Mouse (Mus musculus) kidney, adult 18-20 months (tissue): ENCODE results near the gene Rsrp1.
"Not testable (repeated sequence)": the region's sequence is repeated elsewhere in the genome, so short reads cannot be mapped to it uniquely, and the experiment has no call there.

Source experiments
- DNase-seq: peaks from one replicate; pipeline ENCODE4 v3.0.0; 2021

The Rsrp1 gene

DNA sequence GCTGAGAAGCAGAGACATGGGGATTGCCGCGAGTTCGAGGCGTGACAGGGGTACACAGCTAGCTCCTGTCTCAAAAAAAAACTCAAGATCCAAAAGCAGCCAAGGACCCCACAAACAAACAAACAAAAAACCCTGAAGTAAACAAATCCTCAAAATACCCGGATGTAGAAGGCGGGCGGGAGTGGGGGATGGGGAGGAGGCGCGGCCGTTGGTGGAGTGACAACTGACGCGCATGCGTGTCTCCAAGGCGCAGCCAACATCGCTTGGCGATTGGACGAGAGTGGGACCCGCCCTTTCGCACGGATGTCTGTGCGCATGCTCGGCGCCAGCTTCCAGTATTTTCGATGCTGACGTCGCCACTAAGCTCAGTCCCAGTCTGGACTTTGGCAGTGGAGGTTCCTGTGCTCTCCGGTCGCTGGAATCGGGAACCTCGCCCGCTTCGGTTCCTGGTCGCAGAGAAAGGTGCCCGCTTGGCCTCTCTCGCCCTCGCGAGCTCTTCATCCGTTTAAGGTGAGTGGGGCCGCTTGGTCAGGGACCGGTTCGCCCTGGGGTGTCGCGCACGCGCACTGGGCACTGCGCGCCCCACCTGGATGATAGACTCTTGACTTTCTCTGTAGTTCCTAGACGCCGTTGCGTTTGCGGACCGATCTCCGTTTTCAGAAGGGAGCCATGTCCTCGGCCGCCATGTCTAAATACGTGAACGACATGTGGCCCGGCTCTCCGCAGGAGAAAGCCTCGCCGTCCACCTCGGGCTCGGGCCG lies at the start of gene Rsrp1:
Gene Rsrp1, plus strand, starts transcription at position 335 of the 761 bp plus-strand sequence.
- DNase-seq: peak; percentile 97

DNA sequence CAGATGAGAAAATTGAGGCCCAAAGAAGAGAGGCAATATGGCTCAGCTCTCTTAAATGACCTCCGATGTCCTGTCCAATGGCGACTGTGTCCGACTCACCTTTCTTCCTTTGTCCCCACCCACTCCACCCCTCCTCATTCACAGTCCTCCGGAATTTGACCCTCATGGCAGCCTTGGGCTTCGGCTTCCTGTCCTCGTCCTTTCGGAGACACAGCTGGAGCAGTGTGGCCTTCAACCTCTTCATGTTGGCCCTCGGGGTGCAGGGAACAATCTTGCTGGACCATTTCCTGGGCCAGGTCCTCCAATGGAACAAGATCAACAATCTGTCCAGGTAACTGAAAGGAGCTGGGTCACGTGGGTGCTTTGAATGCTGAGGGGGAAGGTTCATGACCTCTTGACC lies 47.2 kb upstream of the Rsrp1 start:
- no peak for DNase-seq

DNA sequence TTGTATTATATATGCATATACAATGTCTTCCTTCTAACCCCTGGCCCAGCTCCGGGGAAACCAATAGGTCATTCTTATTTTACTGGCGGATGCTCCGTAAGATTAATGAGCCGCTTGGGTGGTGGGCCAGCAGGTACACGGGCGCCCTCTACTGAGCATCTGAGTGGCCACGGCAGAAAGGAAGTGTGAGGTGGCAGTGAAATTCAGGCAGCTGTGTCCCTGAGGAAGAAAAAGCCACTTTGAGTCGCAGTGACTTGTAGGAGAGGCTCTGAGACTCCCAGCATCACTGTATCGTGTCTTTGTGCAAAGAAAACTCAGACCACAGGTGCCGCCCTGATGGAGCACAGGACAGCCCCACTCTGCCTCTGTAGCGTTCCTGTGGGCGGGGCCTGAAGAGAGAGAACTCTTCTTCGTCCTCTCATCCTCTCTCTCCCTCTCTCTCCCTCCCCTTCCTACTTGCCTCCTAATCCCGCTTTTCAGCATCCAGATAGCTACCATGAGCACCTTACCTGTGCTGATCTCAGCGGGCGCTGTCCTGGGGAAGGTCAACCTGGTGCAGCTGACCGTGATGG lies 43.9 kb upstream of the Rsrp1 start:
- peak; percentile 80 for DNase-seq

DNA sequence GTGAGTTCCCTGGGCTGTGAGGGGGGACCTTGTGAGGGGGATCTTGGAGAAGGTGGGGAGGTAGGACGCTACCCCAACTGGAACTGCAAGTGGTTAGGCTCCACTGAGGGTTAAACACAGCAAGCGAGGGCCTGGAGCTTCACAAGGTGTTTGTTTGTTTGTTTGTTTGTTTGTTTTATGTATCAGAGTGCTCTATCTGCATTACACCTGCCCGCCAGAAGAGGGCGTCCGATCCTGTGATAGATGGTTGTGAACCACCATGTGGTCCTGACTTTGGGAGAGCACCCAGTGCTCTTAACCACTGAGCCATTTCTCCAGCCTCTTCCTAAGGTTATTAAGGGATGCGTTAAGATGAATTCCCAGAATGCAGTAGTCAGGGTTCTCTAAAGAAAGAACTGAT lies 43.4 kb upstream of the Rsrp1 start:
- DNase-seq: peak; percentile 19

DNA sequence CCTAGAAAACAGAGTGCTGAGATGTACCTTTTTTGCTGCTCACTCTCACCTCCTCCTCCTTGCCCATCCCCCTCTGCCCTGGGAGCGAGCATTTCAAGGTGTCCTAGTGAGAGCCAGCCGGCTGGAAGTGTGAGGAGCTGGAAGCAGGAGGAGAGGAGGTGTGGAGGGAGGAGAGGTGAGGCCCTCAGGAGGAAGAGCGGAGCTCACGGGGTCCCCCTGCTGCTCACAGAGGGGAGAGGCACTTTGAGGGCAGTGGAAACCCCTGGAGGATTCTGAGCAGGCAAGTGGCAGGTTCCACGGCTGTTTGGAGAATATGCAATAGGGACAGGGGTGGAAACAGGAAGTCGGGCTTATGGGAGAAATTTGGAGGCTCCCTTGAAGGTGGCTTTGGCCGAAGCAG lies 40.1 kb upstream of the Rsrp1 start:
- DNase-seq: peak; percentile 49

DNA sequence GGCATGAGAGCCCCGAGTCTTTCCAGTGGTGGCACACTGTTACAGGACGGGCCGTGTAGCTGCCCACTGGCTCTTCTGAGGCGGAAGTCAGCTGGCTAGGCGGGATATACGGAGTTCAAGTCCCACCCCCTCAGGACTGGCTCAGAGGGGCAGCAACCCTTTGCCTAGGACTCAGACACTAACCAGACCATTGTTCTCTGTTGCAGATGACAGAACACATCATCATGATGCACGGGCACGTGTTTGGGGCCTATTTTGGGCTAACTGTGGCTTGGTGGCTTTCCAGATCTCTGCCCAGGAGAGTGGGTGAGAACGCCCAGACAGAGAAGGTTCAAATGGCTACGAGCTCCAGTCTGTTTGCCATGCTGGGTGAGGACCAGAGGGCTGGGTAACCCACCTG lies 39.6 kb upstream of the Rsrp1 start:
- no peak for DNase-seq

DNA sequence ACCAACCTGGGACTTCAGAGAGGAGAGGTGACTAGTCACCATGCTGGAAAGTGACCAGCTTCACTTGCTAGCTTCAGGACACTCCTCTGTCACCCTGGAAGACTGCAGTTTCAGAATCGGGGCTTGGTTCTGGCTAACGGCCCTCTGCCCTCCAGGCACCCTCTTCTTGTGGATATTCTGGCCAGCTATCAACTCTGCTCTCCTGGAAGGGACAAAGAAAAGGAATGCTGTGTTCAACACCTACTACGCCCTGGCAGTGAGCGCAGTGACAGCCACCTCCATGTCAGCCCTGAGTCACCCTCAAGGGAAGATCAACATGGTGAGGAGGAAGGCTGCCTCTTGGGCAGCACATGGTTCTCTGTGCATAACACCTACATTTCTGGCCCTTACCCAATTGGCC lies 39.0 kb upstream of the Rsrp1 start:
- no peak for DNase-seq

DNA sequence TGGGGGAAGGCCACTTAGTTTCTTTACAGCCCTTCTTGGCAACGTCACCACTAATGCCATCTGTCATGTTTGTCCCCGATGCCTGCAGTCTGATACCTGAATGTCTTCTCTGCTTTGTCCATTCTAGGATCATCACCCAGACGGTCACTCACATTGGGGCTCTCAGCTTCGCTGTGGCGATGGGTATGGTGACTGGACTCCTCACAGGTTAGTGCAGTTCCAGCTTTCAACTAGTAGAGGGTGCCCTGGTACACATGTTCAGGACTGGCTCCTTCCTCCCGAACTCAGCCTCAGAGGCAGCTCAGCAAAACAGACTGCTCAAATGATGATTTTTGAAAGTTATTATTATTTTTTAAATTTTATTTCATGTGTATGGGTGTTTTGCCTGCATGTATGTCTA lies 31.3 kb upstream of the Rsrp1 start:
- DNase-seq: peak; percentile 63

DNA sequence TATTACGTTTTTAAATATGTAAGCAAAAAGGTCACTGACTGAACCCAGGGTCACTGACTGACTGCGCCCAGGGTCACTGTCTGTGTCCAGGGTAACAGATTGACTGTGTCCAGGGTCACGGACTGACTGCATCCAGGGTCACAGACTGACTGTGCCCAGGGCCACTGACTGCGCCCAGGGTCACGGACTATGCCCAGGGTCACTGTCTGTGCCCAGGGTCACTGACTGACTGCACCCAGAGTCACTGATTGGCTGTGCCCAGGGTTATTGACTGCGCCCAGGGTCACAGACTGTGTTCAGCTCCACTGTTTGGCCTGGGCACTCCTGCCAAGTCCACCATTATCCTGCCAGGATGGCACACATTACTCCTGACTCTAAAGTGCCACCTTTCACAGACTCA lies 26.1 kb upstream of the Rsrp1 start:
- no peak for DNase-seq

DNA sequence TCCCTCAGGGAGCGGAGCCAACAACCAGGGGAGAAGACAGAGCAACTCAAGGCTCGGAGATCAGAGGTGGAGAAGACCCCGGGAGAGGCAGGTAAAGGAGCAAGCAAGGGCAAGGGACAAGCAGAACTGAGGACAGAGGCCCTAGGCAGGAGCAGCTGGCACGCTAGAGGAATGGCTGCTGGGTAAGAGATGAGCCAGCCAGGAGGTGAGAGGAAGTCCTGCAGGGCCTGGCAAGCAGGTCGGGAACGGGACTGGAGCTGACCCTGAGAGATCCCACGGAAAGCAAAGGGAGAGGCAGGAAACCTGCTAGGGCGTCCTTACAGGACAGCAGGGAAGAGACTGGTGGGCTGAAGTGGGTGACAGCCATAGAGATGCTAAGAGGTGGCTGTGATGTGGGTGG lies 22.3 kb upstream of the Rsrp1 start:
- DNase-seq: no peak

DNA sequence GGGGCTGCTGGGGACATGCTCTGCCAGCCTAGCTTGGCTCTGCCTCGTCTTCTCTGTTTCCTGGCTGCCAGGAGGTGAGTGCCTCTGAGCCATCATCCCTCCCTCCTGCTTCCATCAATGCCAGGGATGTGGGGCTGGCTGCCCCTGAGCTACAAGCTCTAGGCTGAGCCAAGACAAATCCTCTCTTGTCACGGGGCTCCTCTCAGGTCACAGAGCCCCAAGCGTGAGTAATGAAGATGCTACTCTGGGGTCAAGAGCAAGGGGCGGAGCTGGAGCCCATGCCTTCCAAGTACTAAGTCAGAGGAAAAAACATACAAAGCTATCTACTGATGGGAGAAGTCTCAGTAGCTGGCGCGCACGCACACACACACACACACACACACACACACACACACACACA lies 20.3 kb upstream of the Rsrp1 start:
- DNase-seq: no peak

DNA sequence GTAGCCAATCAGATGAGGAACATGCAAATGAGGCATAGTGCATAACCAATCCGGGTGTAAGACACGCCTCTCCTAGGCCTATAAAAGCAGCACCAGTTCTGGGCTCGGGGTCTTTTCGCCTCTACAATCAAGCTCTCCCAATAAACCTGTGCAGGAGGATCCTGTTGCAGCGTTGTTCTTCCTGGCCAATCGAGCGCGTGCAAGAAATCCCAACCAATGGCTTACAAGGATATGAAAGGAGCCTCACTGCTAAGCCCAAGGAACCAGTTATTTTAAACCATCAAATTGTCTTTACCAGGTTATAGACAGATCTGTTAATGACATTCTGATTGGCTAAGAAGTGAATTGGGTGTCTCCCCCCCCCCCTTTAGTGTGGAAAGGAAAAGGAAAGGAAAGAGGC lies 12.0 kb upstream of the Rsrp1 start:
- DNase-seq: not testable (repeated sequence)

DNA sequence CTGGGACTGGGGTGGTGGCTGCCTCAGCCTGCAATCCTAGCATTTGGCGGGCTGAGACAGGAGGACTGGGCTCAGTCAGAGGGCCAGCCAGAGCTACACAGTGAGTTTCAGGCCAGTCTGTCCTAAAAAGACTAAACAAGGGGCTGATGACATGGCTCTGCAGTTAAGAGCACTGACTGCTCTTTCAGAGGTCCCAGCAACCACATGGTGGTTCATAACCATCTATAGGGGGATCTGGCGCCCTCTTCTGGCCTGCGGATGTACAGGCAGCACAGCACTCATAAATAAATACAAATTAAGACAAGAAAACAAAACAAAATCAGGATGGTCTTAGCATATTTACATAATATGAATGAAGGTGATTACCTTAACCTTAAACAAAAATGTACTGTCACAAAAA lies 10.0 kb upstream of the Rsrp1 start:
- DNase-seq: peak; percentile 73

DNA sequence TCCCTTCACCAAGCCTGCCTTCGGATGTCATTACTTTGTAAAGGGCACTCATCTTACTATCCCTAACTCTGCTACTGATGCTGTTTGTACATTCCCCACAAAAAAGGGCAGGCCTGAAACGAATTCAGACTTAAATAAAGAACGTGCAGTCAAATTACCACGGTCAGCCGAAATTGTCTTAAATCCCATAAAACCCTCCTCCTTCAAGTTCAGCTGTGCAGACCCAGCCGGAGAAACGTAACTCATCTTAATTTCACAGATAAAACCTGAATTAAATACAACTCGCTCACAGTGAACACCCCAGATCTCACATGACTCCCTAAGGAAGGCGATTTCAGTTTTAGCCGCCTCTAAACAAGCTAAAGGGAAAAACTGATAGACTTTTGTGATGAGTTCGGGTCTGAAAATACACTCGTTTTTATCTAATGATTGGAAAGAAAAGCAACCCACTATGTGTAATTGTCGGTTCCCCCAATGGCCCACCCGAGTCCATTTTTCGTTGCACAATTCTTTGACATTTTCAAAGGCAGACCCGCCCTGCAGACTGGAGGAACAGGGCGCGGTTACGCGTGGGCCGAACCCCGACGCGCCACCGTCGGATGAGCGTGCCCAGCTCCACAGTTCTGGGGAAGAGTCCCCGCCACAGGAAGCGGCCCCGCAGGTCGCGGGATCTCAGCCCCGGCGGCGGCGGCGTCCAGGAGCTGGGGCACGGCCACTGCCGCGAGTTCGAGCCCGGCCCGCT lies 9.1 kb upstream of the Rsrp1 start:
- no peak for DNase-seq

DNA sequence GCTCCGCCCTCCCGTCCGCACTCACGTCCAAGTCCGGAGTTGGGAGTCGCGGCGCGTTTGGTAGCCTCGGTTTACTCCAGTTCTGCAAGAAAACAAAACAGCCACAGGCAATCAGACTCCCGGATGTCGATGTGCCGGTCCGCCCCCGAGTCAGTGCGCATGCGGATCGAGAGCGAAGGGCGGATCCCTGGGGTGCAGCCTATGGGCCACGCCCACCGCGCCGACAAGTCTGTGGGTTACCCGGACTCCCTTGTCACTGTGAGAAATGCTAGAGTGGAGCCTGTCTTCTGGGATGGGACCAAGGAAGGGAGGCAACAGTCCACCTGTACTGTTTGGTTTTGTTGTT lies 8.6 kb upstream of the Rsrp1 start, which contains the start of gene Tmem50a:
Gene Tmem50a, minus strand, starts transcription at position 161 of the 346 bp plus-strand sequence.
- DNase-seq: peak; percentile 93

DNA sequence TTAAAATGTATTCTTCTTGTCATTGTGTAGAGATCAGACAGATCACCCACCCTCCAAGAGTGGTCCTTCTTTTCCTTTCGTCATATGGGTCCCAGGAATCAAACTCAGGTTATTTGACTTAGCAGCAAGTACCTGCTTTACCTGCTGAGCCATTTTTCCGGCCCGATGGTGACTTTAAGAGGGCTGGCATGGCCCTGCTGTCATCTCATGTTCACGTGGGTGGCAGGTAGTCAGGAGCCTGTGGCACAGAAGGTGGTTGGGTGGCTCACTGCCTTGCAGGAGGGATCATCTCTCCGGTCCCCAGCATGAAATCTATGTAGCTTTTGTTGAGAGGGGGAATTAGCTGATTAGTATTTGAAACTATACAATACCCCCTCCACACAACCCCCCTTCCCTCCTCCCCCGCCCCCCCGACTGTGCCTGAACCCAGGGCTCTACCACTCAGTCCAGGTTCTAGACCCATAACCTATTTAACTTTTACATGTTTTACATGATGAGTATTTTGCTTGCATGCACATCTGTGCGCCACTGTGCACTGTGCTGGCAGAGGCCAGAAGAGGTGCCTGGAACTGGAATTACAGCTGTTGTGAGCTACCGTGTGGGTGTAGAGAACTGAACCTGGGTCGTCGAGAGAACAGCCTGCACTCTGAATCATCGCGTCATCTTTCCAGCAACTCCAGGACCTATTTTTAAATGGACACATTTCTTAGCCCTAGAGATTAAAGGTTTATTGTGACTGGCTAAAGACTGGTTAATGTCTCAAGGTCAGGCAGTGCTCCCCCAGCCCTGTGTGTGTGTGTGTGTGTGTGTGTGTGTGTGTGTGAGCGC lies 8.0 kb upstream of the Rsrp1 start:
- no peak for DNase-seq

DNA sequence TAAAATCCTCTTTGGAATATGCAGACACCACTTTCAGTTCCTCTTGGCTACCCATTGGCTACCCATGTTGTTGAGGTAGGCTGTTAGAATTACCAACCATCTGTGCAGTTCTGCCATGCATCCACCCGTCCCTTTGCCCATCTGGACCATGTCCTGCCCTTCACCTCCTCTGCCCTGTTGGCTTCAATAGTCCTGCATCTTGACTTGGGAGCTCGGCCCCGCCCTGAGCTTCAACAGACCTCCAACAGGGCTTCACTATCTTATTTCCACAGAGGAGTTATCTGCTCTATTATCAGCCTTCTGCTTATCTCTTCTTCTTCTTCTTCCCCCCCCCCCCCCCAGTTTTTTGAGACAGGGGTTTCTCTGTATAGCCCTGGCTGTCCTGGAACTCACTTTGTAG lies 6.2 kb upstream of the Rsrp1 start:
- DNase-seq: no peak

DNA sequence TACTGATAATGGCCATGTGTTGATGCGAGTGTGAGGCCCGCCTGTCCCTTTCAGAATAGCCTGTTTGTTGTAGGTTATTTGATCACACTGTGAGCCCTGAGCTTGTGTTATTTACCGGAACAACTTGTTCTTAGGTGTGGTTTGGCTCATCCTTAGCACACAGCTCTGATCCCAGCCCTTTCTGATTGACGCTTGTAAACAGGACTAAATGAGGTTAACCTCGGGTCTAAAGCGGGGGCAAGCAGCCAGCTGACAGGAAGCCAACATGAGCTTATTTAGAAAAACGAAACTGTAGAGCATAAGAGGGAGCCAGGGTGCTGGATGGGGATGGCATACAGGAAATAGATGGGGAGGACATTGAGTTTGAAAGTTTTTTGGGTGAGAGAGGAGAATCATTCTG lies 5.0 kb upstream of the Rsrp1 start:
- DNase-seq: peak; percentile 83

DNA sequence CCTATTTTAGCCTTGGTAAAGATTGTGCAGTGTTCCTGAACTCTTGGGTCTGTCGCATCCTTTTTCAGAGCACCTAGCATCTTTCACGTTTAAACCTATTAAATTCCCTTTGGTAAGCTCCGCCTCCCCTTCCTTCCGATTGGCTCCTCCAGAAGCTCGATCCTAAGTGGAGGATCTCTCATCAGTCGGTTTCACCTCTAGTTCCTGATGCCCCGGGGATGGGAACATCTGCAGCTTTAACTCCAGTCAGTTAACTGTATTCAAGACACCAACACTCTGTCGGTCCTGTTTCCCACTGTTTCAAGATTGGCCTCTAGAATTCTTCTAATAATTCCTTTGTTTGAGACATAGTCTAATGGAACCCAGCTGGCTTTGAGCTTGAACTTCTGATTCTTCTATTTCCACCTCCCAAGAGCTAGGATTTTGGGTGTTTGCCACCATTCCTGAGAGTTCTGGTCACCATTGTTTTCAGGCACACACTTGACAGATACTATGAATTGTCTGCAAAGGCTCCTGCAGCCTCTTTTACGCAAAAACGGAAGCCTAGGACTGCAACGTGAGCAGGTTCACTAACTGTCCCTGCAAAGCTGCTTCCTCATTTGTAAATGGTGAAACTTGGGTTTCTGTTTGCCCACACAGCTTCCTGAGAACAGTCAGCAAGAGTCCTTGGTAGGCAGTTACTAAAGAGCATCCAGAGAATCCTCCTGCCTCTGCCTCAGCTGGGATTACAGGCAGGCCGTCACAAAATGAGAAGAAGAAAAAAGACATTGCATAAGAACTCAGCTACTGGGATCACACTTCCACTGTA lies 3.5 kb upstream of the Rsrp1 start:
- DNase-seq: no peak

DNA sequence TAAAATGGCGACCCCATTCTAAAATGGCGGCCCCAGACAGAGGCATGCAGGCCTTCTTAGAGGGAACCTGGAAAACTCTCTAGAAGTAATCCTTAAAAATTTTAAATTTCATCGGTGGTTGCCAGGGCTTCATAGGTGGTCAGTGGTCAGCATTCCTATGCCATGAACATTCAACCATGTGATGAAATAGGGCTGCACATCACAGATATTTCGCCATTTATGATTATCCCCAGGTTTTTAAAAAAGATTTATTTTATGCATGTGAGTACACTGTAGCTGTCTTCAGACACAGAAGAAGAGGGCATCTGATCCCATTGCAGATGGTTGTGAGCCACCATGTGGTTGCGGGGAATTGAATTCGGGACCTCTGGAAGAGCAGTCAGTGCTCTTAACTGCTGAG lies 2.8 kb upstream of the Rsrp1 start:
- no peak for DNase-seq

DNA sequence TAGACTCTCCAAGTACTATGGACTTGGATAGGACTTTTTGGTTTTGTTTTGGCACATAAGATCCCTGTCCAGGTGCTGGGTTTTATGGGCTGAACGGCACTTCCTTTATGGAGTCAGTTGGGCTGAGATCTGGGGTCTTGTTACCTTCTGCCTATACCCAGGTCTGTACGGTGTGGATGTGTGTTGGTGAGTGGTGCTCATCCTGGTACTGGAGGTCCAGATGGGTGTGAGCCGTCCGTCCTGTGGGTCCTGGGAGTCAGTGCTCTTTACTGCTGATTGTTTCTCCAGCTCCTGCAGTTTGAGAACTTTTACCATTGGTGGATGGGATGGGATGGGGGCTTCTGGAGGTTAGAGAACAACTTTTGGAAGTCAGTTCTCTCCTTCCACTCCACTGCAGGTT lies 1.7 kb upstream of the Rsrp1 start:
- DNase-seq: no peak

DNA sequence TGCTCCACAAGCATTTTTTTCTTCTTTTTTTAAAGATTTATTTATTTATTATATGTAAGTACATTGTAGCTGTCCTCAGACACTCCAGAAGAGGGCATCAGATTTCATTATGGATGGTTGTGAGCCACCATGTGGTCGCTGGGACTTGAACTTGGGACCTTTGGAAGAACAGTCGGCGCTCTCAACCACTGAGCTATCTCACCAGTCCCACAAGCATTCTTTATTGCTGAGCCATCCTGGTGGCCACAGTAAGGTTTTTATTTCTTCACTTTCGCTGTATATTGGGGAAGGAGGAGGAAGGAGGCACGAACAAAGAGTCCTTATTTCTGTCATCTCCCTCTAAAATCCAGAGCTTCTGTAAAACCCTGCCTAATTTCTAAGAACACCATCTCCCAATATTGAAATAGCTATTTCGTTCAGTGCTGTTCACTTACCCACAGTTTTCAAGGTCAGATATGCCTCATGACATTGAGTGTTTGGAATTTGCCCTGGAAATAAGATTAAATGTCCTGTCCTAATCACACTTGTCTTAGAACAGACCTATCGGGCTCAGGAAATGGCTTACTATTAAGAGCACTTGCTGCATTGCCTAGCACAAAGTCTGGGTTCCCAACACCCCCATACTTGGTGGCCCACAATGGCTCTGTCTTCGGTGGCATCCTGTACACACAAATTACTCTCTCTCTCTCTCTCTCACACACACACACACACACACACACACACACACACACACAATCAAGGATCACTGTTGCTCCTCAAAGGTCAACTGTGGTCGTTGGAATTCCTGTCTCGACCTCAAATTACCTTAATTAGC lies 1.1 kb upstream of the Rsrp1 start:
- DNase-seq: no peak
